Comparison of ENCODE assay signal across 1 mouse cellular context in the genomic region with DNA sequence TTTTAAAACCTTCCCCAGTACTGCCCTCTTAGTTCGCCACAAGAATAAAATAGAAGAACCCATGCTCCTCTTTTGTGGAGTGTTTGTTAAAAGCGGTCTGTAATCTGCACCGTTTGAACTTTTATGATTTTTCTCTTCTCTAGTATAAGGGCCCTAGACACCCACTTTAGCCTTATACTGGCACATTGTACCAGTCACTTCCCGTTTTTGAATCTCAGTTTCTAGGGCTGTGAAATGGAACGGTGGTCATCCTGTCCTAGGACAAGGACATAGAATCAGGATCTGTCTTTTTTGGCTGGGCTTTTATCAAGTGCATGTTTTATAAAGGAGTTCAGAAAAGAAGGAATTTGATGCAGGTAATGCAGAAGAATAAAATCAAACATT.
TF ChIP-seq lines count a peak whose summit lies in the region.

No protein-coding gene starts in this region.

TF ChIP-seq in CH12.LX, 34 proteins besides CTCF, POLR2A, EP300 and RAD21:
- no peak for TF ChIP-seq MAX (IDR thresholded peaks at IDR 0.05; ENCODE audit: low read length)
- TF ChIP-seq NRF1 (IDR thresholded peaks at IDR 0.05; ENCODE audit: low read depth, low read length) = no peak
- no peak for TF ChIP-seq ZC3H11A (IDR thresholded peaks at IDR 0.05; ENCODE audit: low read depth, low read length)
- TF ChIP-seq POLR2AphosphoS2 (IDR thresholded peaks at IDR 0.05; ENCODE audit: low read depth, low read length) = no peak
- TF ChIP-seq USF1 (IDR thresholded peaks at IDR 0.05; ENCODE audit: low read depth, low read length) = no peak
- TF ChIP-seq SMC3 (IDR thresholded peaks at IDR 0.05; ENCODE audit: low read depth, low read length) = no peak
- 0 out of 2 replicates have a peak, but pooled peaks have one; percentile 1 for TF ChIP-seq TCF12 (IDR thresholded peaks at IDR 0.05; ENCODE audit: low read depth, low read length)
- TF ChIP-seq ETS1 (conservative IDR thresholded peaks at IDR 0.05; ENCODE audit: low read depth, low read length) = no peak
- TF ChIP-seq ZNF384 (IDR thresholded peaks at IDR 0.05; ENCODE audit: low read depth, low read length) = no peak
- TF ChIP-seq MYC (IDR thresholded peaks at IDR 0.05; ENCODE audit: low read depth, low read length) = 0 out of 2 replicates have a peak, but pooled peaks have one; percentile 34
- TF ChIP-seq RCOR1 (conservative IDR thresholded peaks at IDR 0.05; ENCODE audit: low read depth, low read length) = no peak
- 0 out of 2 replicates have a peak, but pooled peaks have one; percentile 29 for TF ChIP-seq TBP (conservative IDR thresholded peaks at IDR 0.05; ENCODE audit: low read depth, low read length)
- no peak for TF ChIP-seq NELFE (IDR thresholded peaks at IDR 0.05; ENCODE audit: low read depth, low read length)
